ENCODE assay signal across 29 mouse cellular contexts in genomic region chr10:58979320-58979959, GRCm38 (mm10).
DNase-seq lines count a peak whose midpoint lies in the region; ATAC-seq lines count a peak whose summit lies in the region.
"Had no signal": no experiment of that assay in that cellular context is flagged by ENCODE, and none has a peak within 500 bp of the region (broad histone marks: within the 10 kb centered on the region; RNA-seq: fewer than 3 reads in every experiment).

No protein-coding gene starts in this region.

- ATAC-seq in neural tube, embryonic 11.5 days (ENCODE audit: insufficient read depth, low FRiP score, low TSS enrichment) = peak; percentile 60; the same call in 1 of the 2 replicates
- ATAC-seq in hindbrain, embryonic 16.5 days = peak; percentile 77
- peak; percentile 78 for ATAC-seq in neural tube, embryonic 12.5 days (ENCODE audit: low FRiP score, low read depth)
- no peak for ATAC-seq in kidney, embryonic 14.5 days (ENCODE audit: low FRiP score, low TSS enrichment)
- ATAC-seq: CD4-positive, CD25-positive, alpha-beta regulatory T cell, adult 4 months; forebrain, embryonic 15.5 days; intestine, embryonic 16.5 days; liver, embryonic 12.5 days; liver, postnatal 0 days had no signal

- no peak overlapping the region for H3K9ac ChIP-seq in neural tube, embryonic 11.5 days (ENCODE audit: low read length)
- no peak overlapping the region for H3K9ac ChIP-seq in hindbrain, embryonic 16.5 days (ENCODE audit: low read depth, low read length)
- H3K9ac ChIP-seq in neural tube, embryonic 12.5 days = no peak overlapping the region
- no peak overlapping the region for H3K9ac ChIP-seq in kidney, embryonic 14.5 days (ENCODE audit: low read depth, low read length)
- H3K9ac ChIP-seq: embryonic facial prominence, embryonic 13.5 days; forebrain, embryonic 15.5 days; kidney, embryonic 15.5 days; liver, embryonic 12.5 days; liver, postnatal 0 days; stomach, embryonic 15.5 days had no signal

- H3K27ac ChIP-seq in neural tube, embryonic 11.5 days (ENCODE audit: low read depth, low read length) = no peak overlapping the region
- no peak overlapping the region for H3K27ac ChIP-seq in hindbrain, embryonic 16.5 days (ENCODE audit: low read depth, low read length)
- no peak overlapping the region for H3K27ac ChIP-seq in neural tube, embryonic 12.5 days
- no peak overlapping the region for H3K27ac ChIP-seq in kidney, embryonic 14.5 days (ENCODE audit: low read depth, low read length)
- H3K27ac ChIP-seq: embryonic facial prominence, embryonic 13.5 days; forebrain, embryonic 10.5 days; forebrain, embryonic 15.5 days; gastrocnemius, adult 2 months; heart, adult 2 months; kidney, embryonic 15.5 days; layer of hippocampus, adult 2 months; liver, embryonic 12.5 days; stomach, embryonic 15.5 days had no signal

- no peak for DNase-seq in neural tube, embryonic 11.5 days (ENCODE audit: low spot score)
- DNase-seq in neural tube, embryonic 10.5 days (ENCODE audit: extremely low spot score, low spot score) = no peak
- DNase-seq in gastrocnemius, postnatal 4 days (ENCODE audit: low spot score in 2 of 2) = no peak
- DNase-seq in kidney, adult 11 months = no peak
- DNase-seq: adrenal gland, postnatal 14 days; cerebellum, adult 11-12 months; cerebellum, adult 9-11 months; gastrocnemius, adult 2 months; gastrocnemius, postnatal 36 days; heart, adult 2 months; heart, postnatal 14 days; kidney, postnatal 36 days; liver, postnatal 0 days; lung, postnatal 36 days; retina, postnatal 1 day; right cerebral cortex, postnatal 14 days had no signal

- H3K36me3 ChIP-seq in neural tube, embryonic 11.5 days (ENCODE audit: control insufficient read depth, insufficient read depth, low read length) = no peaks in the 10 kb centered on the region
- H3K36me3 ChIP-seq in hindbrain, embryonic 16.5 days (ENCODE audit: control insufficient read depth, insufficient read depth, low read length) = no peaks in the 10 kb centered on the region
- H3K36me3 ChIP-seq in neural tube, embryonic 12.5 days = no peaks in the 10 kb centered on the region
- H3K36me3 ChIP-seq in kidney, embryonic 14.5 days (ENCODE audit: control insufficient read depth, insufficient read depth, low read length) = no peaks in the 10 kb centered on the region
- H3K36me3 ChIP-seq: embryonic facial prominence, embryonic 13.5 days; forebrain, embryonic 10.5 days; forebrain, embryonic 15.5 days; kidney, embryonic 15.5 days; liver, embryonic 12.5 days; stomach, embryonic 15.5 days had no signal

- no peaks in the 10 kb centered on the region for H3K27me3 ChIP-seq in neural tube, embryonic 11.5 days (ENCODE audit: control insufficient read depth, insufficient read depth, low read length)
- no peaks in the 10 kb centered on the region; the same call in 1 of the 2 replicates for H3K27me3 ChIP-seq in hindbrain, embryonic 16.5 days (replicated peaks; ENCODE audit: control insufficient read depth, insufficient read depth, low read length)
- no peaks in the 10 kb centered on the region for H3K27me3 ChIP-seq in neural tube, embryonic 12.5 days (replicated peaks)
- H3K27me3 ChIP-seq in kidney, embryonic 14.5 days (ENCODE audit: control insufficient read depth, insufficient read depth, low read length) = no peaks in the 10 kb centered on the region
- H3K27me3 ChIP-seq: embryonic facial prominence, embryonic 13.5 days; forebrain, embryonic 15.5 days; kidney, embryonic 15.5 days; liver, embryonic 12.5 days; megakaryocyte, embryonic 14.5 days; stomach, embryonic 15.5 days had no signal

- H3K4me1 ChIP-seq in neural tube, embryonic 11.5 days (ENCODE audit: control insufficient read depth, insufficient read depth, low read length) = peaks cover 3% of the 10 kb centered on the region; the same call in 1 of the 2 replicates
- no peaks in the 10 kb centered on the region; the same call in 1 of the 2 replicates for H3K4me1 ChIP-seq in hindbrain, embryonic 16.5 days (ENCODE audit: control insufficient read depth, insufficient read depth, low read depth, low read length)
- peaks cover 13% of the 10 kb centered on the region for H3K4me1 ChIP-seq in neural tube, embryonic 12.5 days
- H3K4me1 ChIP-seq in kidney, embryonic 14.5 days (ENCODE audit: control insufficient read depth, insufficient read depth, low read length) = no peaks in the 10 kb centered on the region
- H3K4me1 ChIP-seq: embryonic facial prominence, embryonic 13.5 days; kidney, embryonic 15.5 days; liver, embryonic 12.5 days; megakaryocyte, embryonic 14.5 days; stomach, embryonic 15.5 days had no signal

- H3K9me3 ChIP-seq in neural tube, embryonic 11.5 days (ENCODE audit: control insufficient read depth, low read length) = no peaks in the 10 kb centered on the region
- H3K9me3 ChIP-seq in hindbrain, embryonic 16.5 days (ENCODE audit: control insufficient read depth, low read length) = no peaks in the 10 kb centered on the region
- H3K9me3 ChIP-seq in neural tube, embryonic 12.5 days = no peaks in the 10 kb centered on the region
- no peaks in the 10 kb centered on the region for H3K9me3 ChIP-seq in kidney, embryonic 14.5 days (ENCODE audit: control insufficient read depth, low read length)
- H3K9me3 ChIP-seq: embryonic facial prominence, embryonic 13.5 days; forebrain, embryonic 10.5 days; forebrain, embryonic 15.5 days; kidney, embryonic 15.5 days; liver, embryonic 12.5 days; stomach, embryonic 15.5 days had no signal

- 26% methylated on average over 7 of the region's 7 CpGs for WGBS in neural tube, embryonic 11.5 days
- 13% methylated on average over 7 of the region's 7 CpGs for WGBS in hindbrain, embryonic 16.5 days
- 5% methylated on average over 7 of the region's 7 CpGs for WGBS in neural tube, embryonic 12.5 days
- 22% methylated on average over 7 of the region's 7 CpGs for WGBS in kidney, embryonic 14.5 days

- H3K4me3 ChIP-seq in neural tube, embryonic 11.5 days (ENCODE audit: low read depth, low read length) = no peak overlapping the region
- H3K4me3 ChIP-seq in hindbrain, embryonic 16.5 days (ENCODE audit: low read length) = no peak overlapping the region
- no peak overlapping the region for H3K4me3 ChIP-seq in neural tube, embryonic 12.5 days
- H3K4me3 ChIP-seq in kidney, embryonic 14.5 days (ENCODE audit: low read length) = no peak overlapping the region
- H3K4me3 ChIP-seq: embryonic facial prominence, embryonic 13.5 days; forebrain, embryonic 10.5 days; forebrain, embryonic 15.5 days; gastrocnemius, adult 2 months; heart, adult 2 months; kidney, embryonic 15.5 days; layer of hippocampus, adult 2 months; liver, embryonic 12.5 days; megakaryocyte, embryonic 14.5 days; stomach, embryonic 15.5 days had no signal

- H3K4me2 ChIP-seq in neural tube, embryonic 11.5 days (ENCODE audit: low read depth) = no peak overlapping the region
- H3K4me2 ChIP-seq in hindbrain, embryonic 16.5 days (ENCODE audit: low read length) = no peak overlapping the region
- H3K4me2 ChIP-seq in neural tube, embryonic 12.5 days (replicated peaks) = 0 out of 2 replicates have a peak overlapping the region, but pooled peaks have one; percentile 1
- no peak overlapping the region for H3K4me2 ChIP-seq in kidney, embryonic 14.5 days (replicated peaks; ENCODE audit: low read depth, low read length)
- H3K4me2 ChIP-seq: embryonic facial prominence, embryonic 13.5 days; forebrain, embryonic 15.5 days; kidney, embryonic 15.5 days; liver, embryonic 12.5 days; stomach, embryonic 15.5 days had no signal
